Mouse (Mus musculus): ENCODE measurements around the gene Mia.

Gene Mia

GRCm38 (mm10) chr7:27162780-27163449, 18.0 kb downstream of the Mia start:
- in situ Hi-C loops (cut with MboI, MseI): no loop called here

- in situ Hi-C loops (cut with MboI, MseI): no loop called here
Measured at GRCm38 (mm10) chr7:27161744-27162143, 19.2 kb downstream of the Mia start.

- in situ Hi-C loops (cut with MboI, MseI): no loop called here
Measured at GRCm38 (mm10) chr7:27160921-27161320, 20.0 kb downstream of the Mia start.

- in situ Hi-C loops (cut with MboI, MseI): loop anchor here (5.0 kb wide), 1 partner anchor 97 kb away; the partner anchor contains the start of gene Numbl
Measured at GRCm38 (mm10) chr7:27159882-27160281, 21.1 kb downstream of the Mia start.

- in situ Hi-C loops (cut with MboI, MseI): loop anchor here (5.0 kb wide), 1 partner anchor 98 kb away; the partner anchor contains the start of gene Numbl
Measured at GRCm38 (mm10) chr7:27159256-27159655, 21.7 kb downstream of the Mia start.

- in situ Hi-C loops (cut with MboI, MseI): loop anchor here (5.0 kb wide), 1 partner anchor 99 kb away; the partner anchor contains the start of gene Numbl
Measured at GRCm38 (mm10) chr7:27158171-27158570, 22.8 kb downstream of the Mia start.

- in situ Hi-C loops (cut with MboI, MseI): loop anchor here (5.0 kb wide), 1 partner anchor 101 kb away; the partner anchor contains the start of gene Numbl
Measured at GRCm38 (mm10) chr7:27156005-27156404, 25.0 kb downstream of the Mia start.

GRCm38 (mm10) chr7:27153205-27153764, 27.7 kb downstream of the Mia start, which contains the start of gene Cyp2t4:
Gene Cyp2t4, plus strand, starts transcription at chr7:27153714.
- in situ Hi-C loops (cut with MboI, MseI): no loop called here

- in situ Hi-C loops (cut with MboI, MseI): no loop called here
Measured at GRCm38 (mm10) chr7:27136410-27136996, 44.5 kb downstream of the Mia start.

- in situ Hi-C loops (cut with MboI, MseI): no loop called here
Measured at GRCm38 (mm10) chr7:27133757-27134156, 47.2 kb downstream of the Mia start.

- in situ Hi-C loops (cut with MboI, MseI): no loop called here
Measured at GRCm38 (mm10) chr7:27133156-27133555, 47.8 kb downstream of the Mia start.

- in situ Hi-C loops (cut with MboI, MseI): no loop called here
Measured at GRCm38 (mm10) chr7:27132588-27132987, 48.4 kb downstream of the Mia start.

GRCm38 (mm10) chr7:27131387-27131786, 49.6 kb downstream of the Mia start:
- in situ Hi-C loops (cut with MboI, MseI): no loop called here

GRCm38 (mm10) chr7:27130521-27131370, 50.2 kb downstream of the Mia start:
- in situ Hi-C loops (cut with MboI, MseI): no loop called here

GRCm38 (mm10) chr7:27129811-27130210, 51.1 kb downstream of the Mia start:
- in situ Hi-C loops (cut with MboI, MseI): no loop called here
